Mouse (Mus musculus) myocyte (in vitro differentiated cells): Measurements from ENCODE around the gene Yipf4. TPM values are rescaled to one million over a fixed set of nuclear protein-coding genes. Genes with fewer than 3 reads are reported as not detected.

Source experiments
- H3K27me3 ChIP-seq: one replicate; pipeline ENCODE4 v1.6.1; 2011; ENCODE audit not compliant: control insufficient read depth, insufficient read depth, insufficient read length
- H3K36me3 ChIP-seq: one replicate; pipeline ENCODE4 v1.6.1; 2011; ENCODE audit not compliant: control insufficient read depth, insufficient read depth
- H3K4me2 ChIP-seq: one replicate; pipeline ENCODE4 v1.6.1; 2011; ENCODE audit warnings: low read depth, control low read depth
- H3K4me3 ChIP-seq: one replicate; pipeline ENCODE4 v1.5.1; 2011; ENCODE audit warnings: mild to moderate bottlenecking, control low read depth, moderate library complexity
- H3K79me2 ChIP-seq: one replicate; pipeline ENCODE4 v1.6.1; 2011; ENCODE audit not compliant: control insufficient read depth, insufficient read depth
- H3ac ChIP-seq: one replicate; pipeline ENCODE4 v1.6.1; 2011; ENCODE audit not compliant: control insufficient read depth, insufficient read length
- CEBPB ChIP-seq: IDR thresholded peaks from 2 replicates; pipeline ENCODE4 v1.6.1; 2011; ENCODE audit warnings: mild to moderate bottlenecking, moderate library complexity; ENCODE audit not compliant: poor library complexity, insufficient read depth, severe bottlenecking
- E2F4 ChIP-seq: IDR thresholded peaks from one replicate; pipeline ENCODE4 v1.6.1; 2011; ENCODE audit warnings: mild to moderate bottlenecking, control low read depth, moderate library complexity; ENCODE audit not compliant: insufficient read depth
- MAX ChIP-seq: IDR thresholded peaks from one replicate; pipeline ENCODE4 v1.6.1; 2011; ENCODE audit warnings: low read depth, mild to moderate bottlenecking, control low read depth
- MYOD1 ChIP-seq, 3 experiments: IDR thresholded peaks; one replicate each; pipeline ENCODE4 v1.6.1; 2011; ENCODE audit warnings: control low read depth in 2 of 3, low read depth in 2 of 3, mild to moderate bottlenecking in 2 of 3, moderate library complexity in 1 of 3; ENCODE audit not compliant: insufficient read length in 2 of 3, control insufficient read depth in 1 of 3
- MYOG ChIP-seq, 3 experiments: IDR thresholded peaks; one replicate each; pipeline ENCODE4 v1.6.1; 2011; ENCODE audit warnings: control low read depth in 2 of 3, low read depth in 2 of 3, mild to moderate bottlenecking in 2 of 3; ENCODE audit not compliant: insufficient read length in 2 of 3, control insufficient read depth in 1 of 3, insufficient read depth in 1 of 3
- POLR2A ChIP-seq: IDR thresholded peaks from one replicate; pipeline ENCODE4 v1.6.1; 2011; ENCODE audit warnings: low read depth, mild to moderate bottlenecking, control low read depth, moderate library complexity; ENCODE audit not compliant: insufficient read length
- POLR2AphosphoS2 ChIP-seq: IDR thresholded peaks from one replicate; pipeline ENCODE4 v1.6.1; 2011; ENCODE audit warnings: low read depth, control low read depth; ENCODE audit not compliant: insufficient read length
- REST ChIP-seq: IDR thresholded peaks from one replicate; pipeline ENCODE4 v1.6.1; 2011; ENCODE audit warnings: mild to moderate bottlenecking, control low read depth, moderate library complexity; ENCODE audit not compliant: insufficient read depth, insufficient read length
- SRF ChIP-seq: IDR thresholded peaks from one replicate; pipeline ENCODE4 v1.6.1; 2011; ENCODE audit warnings: low read depth; ENCODE audit not compliant: control insufficient read depth, insufficient read length
- TCF12 ChIP-seq: IDR thresholded peaks from one replicate; pipeline ENCODE4 v1.6.1; 2011; ENCODE audit warnings: mild to moderate bottlenecking, control low read depth; ENCODE audit not compliant: poor library complexity, insufficient read depth, severe bottlenecking
- TCF3 ChIP-seq: IDR thresholded peaks from one replicate; pipeline ENCODE4 v1.6.1; 2011; ENCODE audit warnings: low read depth, control low read depth; ENCODE audit not compliant: insufficient read length
- USF1 ChIP-seq: IDR thresholded peaks from one replicate; pipeline ENCODE4 v1.6.1; 2011; ENCODE audit warnings: low read depth, mild to moderate bottlenecking, control low read depth, moderate library complexity
- polyA plus RNA-seq: library from polyadenylated mRNA; unstranded; fragments of >200 nt; fragmentation: generic; extraction: Trizol; gene quantifications from one replicate; pipeline ENCODE4 v1.2.1, GENCODE M21; 2012; ENCODE audit warnings: missing spikeins

The Yipf4 gene
- polyA plus RNA-seq, 1 experiment, result 20.0 TPM

DNA sequence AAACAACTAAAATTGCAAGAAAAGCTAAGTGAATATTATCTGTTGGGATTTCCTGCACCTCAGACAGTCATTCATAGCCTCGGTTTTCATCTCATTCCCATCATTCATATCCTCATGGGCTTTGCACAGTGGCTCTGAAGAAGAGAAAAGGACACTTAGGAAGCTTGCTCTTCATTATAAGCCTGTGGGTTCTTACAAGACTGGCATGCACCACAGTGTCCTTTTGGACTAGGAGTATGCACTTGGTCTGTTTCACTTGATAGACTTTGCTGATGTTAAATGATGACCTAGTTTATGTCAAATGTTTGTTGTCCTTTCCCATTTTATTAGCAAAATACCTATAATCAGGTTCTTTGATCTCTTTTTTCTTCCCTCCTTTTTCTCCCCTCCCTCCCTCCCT is 48.2 kb downstream of the Yipf4 start:
- TF ChIP-seq POLR2A (no peak), TCF3 (no peak), POLR2AphosphoS2 (no peak), USF1 (no peak), SRF (no peak), MAX (no peak)
- no peak overlapping the region for H3ac ChIP-seq
- H3K79me2 ChIP-seq, result peaks cover 100% of the 10 kb centered on the region
- H3K4me2 ChIP-seq, result no peak overlapping the region
- no peaks in the 10 kb centered on the region for H3K27me3 ChIP-seq
- no peaks in the 10 kb centered on the region for H3K36me3 ChIP-seq
- no peak overlapping the region for H3K4me3 ChIP-seq

DNA sequence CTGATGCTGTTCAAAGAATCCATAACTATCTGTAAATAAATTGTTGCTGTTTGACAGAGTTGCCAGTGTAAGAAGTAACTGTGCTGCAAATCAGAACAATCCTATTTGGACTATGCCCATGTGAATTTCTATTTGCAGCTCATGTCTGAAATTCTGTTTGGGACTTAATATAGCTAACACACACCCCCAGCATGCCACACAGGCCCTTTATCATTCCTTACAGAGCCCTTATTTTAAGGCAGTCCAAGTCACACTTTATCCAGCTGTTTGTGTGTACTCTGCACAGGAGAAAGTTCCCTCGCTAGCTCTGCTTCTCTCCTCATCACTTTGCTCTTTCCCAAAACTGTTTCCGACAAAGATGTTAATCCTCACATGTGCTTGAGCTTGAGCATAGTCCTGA is 54.3 kb downstream of the Yipf4 start:
- H3K27me3 ChIP-seq, result no peaks in the 10 kb centered on the region
- no peak overlapping the region for H3ac ChIP-seq
- no peak overlapping the region for H3K4me2 ChIP-seq
- H3K79me2 ChIP-seq, result peaks cover 86% of the 10 kb centered on the region
- TF ChIP-seq MYOD1 (IDR thresholded peaks at IDR 0.05; ENCODE audit: control insufficient read depth in 1 of 3, insufficient read length in 2 of 3, low read depth in 2 of 3), result no peak
- no peak for TF ChIP-seq CEBPB
- no peak for TF ChIP-seq POLR2AphosphoS2
- no peak for TF ChIP-seq TCF12
- no peak for TF ChIP-seq REST
- TF ChIP-seq MAX, result no peak
- no peak for TF ChIP-seq POLR2A
- TF ChIP-seq MYOG (IDR thresholded peaks at IDR 0.05; ENCODE audit: control insufficient read depth in 1 of 3, insufficient read depth in 1 of 3, insufficient read length in 2 of 3, low read depth in 2 of 3), result no peak
- no peak for TF ChIP-seq E2F4
- no peak for TF ChIP-seq TCF3
- no peak for TF ChIP-seq SRF
- TF ChIP-seq USF1, result no peak
- peaks cover 5% of the 10 kb centered on the region for H3K36me3 ChIP-seq
- H3K4me3 ChIP-seq, result no peak overlapping the region

Other genes starting within 250 kb of the Yipf4 start
- gene Memo1, start 194.0 kb upstream of the Yipf4 start, polyA plus RNA-seq, result 71.2 TPM
- 57.9 TPM for gene Dpy30, start 165.5 kb upstream of the Yipf4 start, polyA plus RNA-seq
- gene Spast, start 150.5 kb upstream of the Yipf4 start, polyA plus RNA-seq, result 14.3 TPM
- gene Slc30a6, start 93.9 kb upstream of the Yipf4 start, polyA plus RNA-seq, result 20.7 TPM
- gene Nlrc4, start 30.4 kb upstream of the Yipf4 start, polyA plus RNA-seq, result 0.01 TPM
- 20.1 TPM for gene Birc6, start 38.8 kb downstream of the Yipf4 start, polyA plus RNA-seq
- 12.9 TPM for gene Ttc27, start 228.2 kb downstream of the Yipf4 start, polyA plus RNA-seq